Mouse (Mus musculus): ENCODE results near the gene Mapk6.

DNA sequence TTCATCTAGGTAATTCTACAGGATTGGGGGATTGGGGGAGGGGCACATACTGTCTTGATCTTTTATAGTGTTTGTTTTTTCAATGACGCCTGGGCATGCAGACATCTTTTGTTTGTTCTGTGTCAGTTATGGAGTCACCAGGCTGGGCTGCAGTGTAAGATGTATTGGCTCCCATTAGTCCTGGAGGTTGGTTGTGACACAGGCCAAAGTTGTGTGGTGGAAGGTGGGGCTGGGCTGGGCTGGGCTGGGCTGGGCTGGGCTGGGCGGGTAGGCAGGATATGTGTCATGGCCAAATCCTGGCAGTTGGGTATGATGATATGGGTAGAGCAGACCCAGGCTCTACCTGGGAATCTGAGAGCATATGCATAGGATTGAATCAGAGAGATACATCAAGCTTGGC is 31.0 kb downstream of the Mapk6 start:
- TF ChIP-seq GATA1 (IDR thresholded peaks at IDR 0.05; ENCODE audit: borderline replicate concordance, low read length) = no peak
- no peak for TF ChIP-seq FLI1 (IDR thresholded peaks at IDR 0.05; ENCODE audit: low read length)

Measured in megakaryocyte, embryonic 14.5 days (primary cell).